ENCODE assay signal across 24 mouse cellular contexts in genomic region chr2:148503143-148503854, GRCm38 (mm10).
"Had no signal": no experiment of that assay in that cellular context is flagged by ENCODE, and none has a peak within 500 bp of the region (broad histone marks: within the 10 kb centered on the region; RNA-seq: fewer than 3 reads in every experiment).

No protein-coding gene starts in this region.

- H3K4me2 ChIP-seq: heart, embryonic 11.5 days; heart, embryonic 13.5 days; heart, embryonic 15.5 days; hindbrain, embryonic 13.5 days; hindbrain, embryonic 15.5 days; limb, embryonic 12.5 days had no signal

- H3K4me1 ChIP-seq: hindbrain, embryonic 13.5 days; hindbrain, embryonic 15.5 days; limb, embryonic 10.5 days; limb, embryonic 12.5 days had no signal

- H3K27me3 ChIP-seq: heart, embryonic 13.5 days; heart, embryonic 15.5 days; hindbrain, embryonic 13.5 days; hindbrain, embryonic 15.5 days; limb, embryonic 12.5 days had no signal

- H3K36me3 ChIP-seq: heart, embryonic 13.5 days; heart, embryonic 15.5 days; hindbrain, embryonic 13.5 days; hindbrain, embryonic 15.5 days; limb, embryonic 10.5 days; limb, embryonic 12.5 days had no signal

- H3K4me3 ChIP-seq: heart, adult 2 months; heart, embryonic 13.5 days; heart, embryonic 15.5 days; hindbrain, embryonic 13.5 days; hindbrain, embryonic 15.5 days; layer of hippocampus, adult 2 months; left cerebral cortex, adult 2 months; limb, embryonic 10.5 days; limb, embryonic 12.5 days had no signal

- H3K9ac ChIP-seq: forebrain, postnatal 0 days; heart, embryonic 13.5 days; heart, embryonic 15.5 days; hindbrain, embryonic 13.5 days; hindbrain, embryonic 15.5 days; limb, embryonic 12.5 days had no signal

- H3K27ac ChIP-seq: heart, adult 2 months; heart, embryonic 13.5 days; heart, embryonic 15.5 days; hindbrain, embryonic 13.5 days; hindbrain, embryonic 15.5 days; hindbrain, postnatal 0 days; layer of hippocampus, adult 2 months; left cerebral cortex, adult 2 months; limb, embryonic 10.5 days; limb, embryonic 12.5 days had no signal

- ATAC-seq: forebrain, postnatal 0 days; hindbrain, postnatal 0 days; intestine, embryonic 16.5 days had no signal

- DNase-seq: forebrain, postnatal 0 days; gastrocnemius, postnatal 14 days; gastrocnemius, postnatal 36 days; heart, adult 11 months; heart, adult 2 months; heart, postnatal 14 days; heart, postnatal 36 days; kidney, adult 18-20 months; kidney, adult 8-10 months; kidney, postnatal 10 days; kidney, postnatal 25 days; kidney, postnatal 4 days; liver had no signal

- H3K9me3 ChIP-seq: heart, embryonic 13.5 days; heart, embryonic 15.5 days; hindbrain, embryonic 13.5 days; hindbrain, embryonic 15.5 days; limb, embryonic 10.5 days; limb, embryonic 12.5 days had no signal
